Mouse (Mus musculus): ENCODE data around the gene S100pbp.

GRCm38 (mm10) chr4:129136579-129137391, 52.7 kb downstream of the S100pbp start, which contains the start of gene Fndc5:
- TF ChIP-seq CTCF (conservative IDR thresholded peaks at IDR 0.05; ENCODE audit: low read length) (no peak), NANOG (IDR thresholded peaks at IDR 0.05; ENCODE audit: borderline replicate concordance, low read length) (no peak)
